Mouse (Mus musculus) cerebellum, adult 2 months (tissue): ENCODE measurements around the gene Myo3b.

Experiments used
- CTCF ChIP-seq: fragments of 200-500 bp; IDR thresholded peaks from 2 replicates; pipeline ENCODE4 v1.5.1; 2011; ENCODE audit warnings: low read depth, mild to moderate bottlenecking, control low read depth, low read length, moderate library complexity, borderline replicate concordance; ENCODE audit not compliant: insufficient read depth
- POLR2A ChIP-seq: fragments of 200-500 bp; IDR thresholded peaks from 2 replicates; pipeline ENCODE4 v1.6.1; 2011; ENCODE audit warnings: low read length, control low read depth, borderline replicate concordance; ENCODE audit not compliant: insufficient read depth

DNA sequence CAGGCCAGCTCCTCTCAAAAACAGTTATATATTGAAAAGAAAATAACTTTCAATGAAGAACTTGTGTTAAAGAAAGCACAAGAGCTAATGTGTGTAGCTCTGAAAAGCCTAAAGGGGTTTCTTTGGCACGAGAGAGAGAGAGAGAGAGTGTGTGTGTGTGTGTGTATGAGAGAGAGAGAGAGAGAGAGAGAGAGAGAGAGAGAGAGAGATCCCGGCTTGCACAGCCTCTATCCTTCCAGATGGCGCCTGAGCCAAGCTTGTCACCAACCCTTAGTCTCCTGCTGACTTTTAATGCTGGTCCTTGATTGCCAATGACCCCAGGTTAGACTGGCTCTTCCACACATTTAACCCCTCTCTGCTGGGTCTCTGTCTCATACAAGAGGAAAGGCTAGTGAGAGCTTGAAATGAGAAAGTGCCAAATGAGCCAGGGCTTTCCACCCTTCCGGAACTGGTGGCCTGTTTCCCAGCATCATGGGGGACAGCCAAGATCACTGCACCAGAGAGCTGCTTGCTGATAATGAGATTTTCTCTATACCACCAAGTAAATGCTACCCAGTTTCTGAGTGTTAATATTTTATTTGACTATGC lies 371.5 kb downstream of the Myo3b start:
- no peak for TF ChIP-seq POLR2A
- no peak for TF ChIP-seq CTCF
